Mouse (Mus musculus) forebrain, embryonic 13.5 days (tissue): ENCODE measurements around the gene Higd2a. TPM values are rescaled to one million over a fixed set of nuclear protein-coding genes. Genes with fewer than 3 reads are reported as not detected.

Experiments
- ATAC-seq: fragments of 200-750 bp; cut with Nextera tagmentation; 2 replicates; pipeline ENCODE4 v1.8.0; 2017
- H3K27ac ChIP-seq: fragments of 300-500 bp; sonication (generic); 2 replicates; pipeline ENCODE4 v1.5.1; 2015; ENCODE audit warnings: inconsistent platforms, mild to moderate bottlenecking, moderate library complexity
- H3K27me3 ChIP-seq: fragments of 300-500 bp; sonication (generic); 2 replicates; pipeline ENCODE4 v1.6.1; 2015; ENCODE audit warnings: mild to moderate bottlenecking, inconsistent platforms
- H3K36me3 ChIP-seq: fragments of 300-500 bp; sonication (generic); 2 replicates; pipeline ENCODE4 v1.6.1; 2015; ENCODE audit warnings: mild to moderate bottlenecking, inconsistent platforms; ENCODE audit not compliant: poor library complexity, severe bottlenecking
- H3K4me1 ChIP-seq: fragments of 300-500 bp; sonication (generic); 2 replicates; pipeline ENCODE4 v1.6.1; 2015; ENCODE audit warnings: inconsistent platforms
- H3K4me2 ChIP-seq: fragments of 300-500 bp; sonication (generic); 2 replicates; pipeline ENCODE4 v1.6.1; 2015; ENCODE audit warnings: inconsistent platforms, mild to moderate bottlenecking, moderate library complexity
- H3K4me3 ChIP-seq: fragments of 300-500 bp; sonication (generic); 2 replicates; pipeline ENCODE4 v1.5.1; 2015; ENCODE audit warnings: mild to moderate bottlenecking, inconsistent platforms
- H3K9ac ChIP-seq: fragments of 300-500 bp; sonication (generic); 2 replicates; pipeline ENCODE4 v1.6.1; 2015; ENCODE audit warnings: mild to moderate bottlenecking, inconsistent platforms
- H3K9me3 ChIP-seq: fragments of 300-500 bp; sonication (generic); replicated peaks from 2 replicates; pipeline ENCODE4 v1.6.1; 2016; ENCODE audit warnings: inconsistent platforms
- WGBS: fragments of 180-500 bp; shearing (Covaris S2); methylation state at CpG from one replicate; pipeline ENCODE4 v1.1.7; 2015; 5-methylcytosine and 5-hydroxymethylcytosine counted together
- polyA plus RNA-seq: library from polyadenylated mRNA; unstranded; fragments of >200 nt; fragmentation: Nextera tagmentation; extraction: Ambion mirVana; gene quantifications from 2 replicates; pipeline ENCODE4 v1.2.1, GENCODE M21; 2015

Higd2a gene
- 204 and 209 TPM in 2 replicates for polyA plus RNA-seq

- H3K4me2 ChIP-seq: peak within 1 kb of the TSS; percentile 83
- WGBS: under 1% methylated on average over 51 of the region's 51 CpGs
- H3K4me1 ChIP-seq: peaks cover 30% of the 10 kb centered on the region
- H3K9ac ChIP-seq: peak within 1 kb of the TSS; percentile 89
- peak; percentile 97 for ATAC-seq
- H3K4me3 ChIP-seq: peak within 1 kb of the TSS; percentile 79
- H3K27ac ChIP-seq: peak within 1 kb of the TSS; percentile 80
- H3K27me3 ChIP-seq: no peaks in the 10 kb centered on the region
- peaks cover 35% of the 10 kb centered on the region for H3K36me3 ChIP-seq
- H3K9me3 ChIP-seq: no peaks in the 10 kb centered on the region
These were observed at the start of gene Higd2a, which contains the start of gene Nop16 for GRCm38 (mm10) chr13:54589996-54590951. Gene Higd2a, plus strand, starts transcription at chr13:54590207. Gene Nop16, minus strand, starts transcription at chr13:54590090.

- H3K36me3 ChIP-seq: peaks cover 71% of the 10 kb centered on the region
- no peaks in the 10 kb centered on the region for H3K27me3 ChIP-seq
- H3K4me2 ChIP-seq: no peak overlapping the region
- no peak overlapping the region for H3K27ac ChIP-seq
- H3K4me3 ChIP-seq: no peak overlapping the region
- 89% methylated on average over 7 of the region's 7 CpGs for WGBS
- no peak overlapping the region for H3K9ac ChIP-seq
- H3K9me3 ChIP-seq: no peaks in the 10 kb centered on the region
- no peak for ATAC-seq
- H3K4me1 ChIP-seq: no peaks in the 10 kb centered on the region
These were observed 42.0 kb upstream of the Higd2a start for GRCm38 (mm10) chr13:54548036-54548435.

GRCm38 (mm10) chr13:54556176-54556575 lies 33.8 kb upstream of the Higd2a start:
- H3K36me3 ChIP-seq: peaks cover 97% of the 10 kb centered on the region
- H3K9me3 ChIP-seq: no peaks in the 10 kb centered on the region
- no peaks in the 10 kb centered on the region for H3K27me3 ChIP-seq
- H3K9ac ChIP-seq: no peak overlapping the region
- no peak overlapping the region for H3K27ac ChIP-seq
- no peaks in the 10 kb centered on the region for H3K4me1 ChIP-seq
- ATAC-seq: no peak
- no peak overlapping the region for H3K4me2 ChIP-seq
- 94% methylated on average over 9 of the region's 9 CpGs for WGBS
- H3K4me3 ChIP-seq: no peak overlapping the region

- Histone ChIP-seq H3K4me2 (no peak overlapping the region), H3K9me3 (no peaks in the 10 kb centered on the region), H3K4me1 (no peaks in the 10 kb centered on the region), H3K27me3 (no peaks in the 10 kb centered on the region), H3K9ac (no peak overlapping the region), H3K27ac (no peak overlapping the region), H3K36me3 (peaks cover 97% of the 10 kb centered on the region), H3K4me3 (no peak overlapping the region)
- ATAC-seq: no peak
- WGBS: 89% methylated on average over 3 of the region's 3 CpGs
These were observed 33.2 kb upstream of the Higd2a start for GRCm38 (mm10) chr13:54556796-54557195.

GRCm38 (mm10) chr13:54557652-54558051 lies 32.4 kb upstream of the Higd2a start:
- H3K36me3 ChIP-seq: peaks cover 95% of the 10 kb centered on the region
- no peak overlapping the region for H3K4me2 ChIP-seq
- H3K4me1 ChIP-seq: no peaks in the 10 kb centered on the region
- 96% methylated on average over 1 of the region's 1 CpGs for WGBS
- no peaks in the 10 kb centered on the region for H3K9me3 ChIP-seq
- no peak overlapping the region for H3K9ac ChIP-seq
- H3K27ac ChIP-seq: no peak overlapping the region
- ATAC-seq: no peak
- no peaks in the 10 kb centered on the region for H3K27me3 ChIP-seq
- H3K4me3 ChIP-seq: no peak overlapping the region

- Histone ChIP-seq H3K36me3 (peaks cover 89% of the 10 kb centered on the region), H3K27ac (no peak overlapping the region), H3K4me1 (peaks cover 15% of the 10 kb centered on the region), H3K4me3 (no peak overlapping the region), H3K27me3 (no peaks in the 10 kb centered on the region), H3K9me3 (no peaks in the 10 kb centered on the region), H3K4me2 (no peak overlapping the region), H3K9ac (no peak overlapping the region)
- no peak for ATAC-seq
- WGBS: 100% methylated on average over 2 of the region's 2 CpGs
These were observed 30.4 kb upstream of the Higd2a start for GRCm38 (mm10) chr13:54559656-54560055.

- Histone ChIP-seq H3K4me1 (peaks cover 16% of the 10 kb centered on the region), H3K4me3 (no peak overlapping the region), H3K27me3 (no peaks in the 10 kb centered on the region), H3K9me3 (no peaks in the 10 kb centered on the region), H3K36me3 (peaks cover 80% of the 10 kb centered on the region), H3K9ac (no peak overlapping the region), H3K4me2 (no peak overlapping the region), H3K27ac (no peak overlapping the region)
- ATAC-seq: no peak
- WGBS: 95% methylated on average over 7 of the region's 7 CpGs
These were observed 29.4 kb upstream of the Higd2a start for GRCm38 (mm10) chr13:54560608-54561007.

- Histone ChIP-seq H3K36me3 (peaks cover 61% of the 10 kb centered on the region), H3K4me2 (no peak overlapping the region), H3K9me3 (no peaks in the 10 kb centered on the region), H3K4me1 (peaks cover 18% of the 10 kb centered on the region), H3K4me3 (no peak overlapping the region), H3K27ac (no peak overlapping the region), H3K27me3 (no peaks in the 10 kb centered on the region), H3K9ac (no peak overlapping the region)
- no peak for ATAC-seq
- WGBS: 84% methylated on average over 7 of the region's 7 CpGs
These were observed 27.4 kb upstream of the Higd2a start for GRCm38 (mm10) chr13:54562562-54562961.

- H3K27me3 ChIP-seq: no peaks in the 10 kb centered on the region
- H3K36me3 ChIP-seq: peaks cover 41% of the 10 kb centered on the region
- H3K9ac ChIP-seq: peak overlapping the region; percentile 99
- WGBS: 12% methylated on average over 45 of the region's 45 CpGs
- H3K27ac ChIP-seq: peak overlapping the region; percentile 82
- peaks cover 18% of the 10 kb centered on the region for H3K4me1 ChIP-seq
- peak; percentile 69 for ATAC-seq
- peak overlapping the region; percentile 97 for H3K4me3 ChIP-seq
- peak overlapping the region; percentile 88 for H3K4me2 ChIP-seq
- no peaks in the 10 kb centered on the region for H3K9me3 ChIP-seq
These were observed 25.5 kb upstream of the Higd2a start for GRCm38 (mm10) chr13:54564232-54565200.

GRCm38 (mm10) chr13:54565201-54565581 lies 24.8 kb upstream of the Higd2a start, which contains the start of gene 4833439L19Rik:
Gene 4833439L19Rik, minus strand, starts transcription at chr13:54565435.
- H3K9ac ChIP-seq: peak within 1 kb of the TSS; percentile 99
- no peaks in the 10 kb centered on the region for H3K27me3 ChIP-seq
- under 1% methylated on average over 27 of the region's 27 CpGs for WGBS
- H3K9me3 ChIP-seq: no peaks in the 10 kb centered on the region
- peak; percentile 98 for ATAC-seq
- peak within 1 kb of the TSS; percentile 97 for H3K4me3 ChIP-seq
- H3K4me2 ChIP-seq: peak within 1 kb of the TSS; percentile 88
- peak within 1 kb of the TSS; percentile 82 for H3K27ac ChIP-seq
- H3K36me3 ChIP-seq: peaks cover 35% of the 10 kb centered on the region
- peaks cover 18% of the 10 kb centered on the region for H3K4me1 ChIP-seq

GRCm38 (mm10) chr13:54565594-54566345 lies 24.2 kb upstream of the Higd2a start:
- Histone ChIP-seq H3K27ac (peak overlapping the region; percentile 82; the same call in 1 of the 2 replicates), H3K36me3 (peaks cover 29% of the 10 kb centered on the region), H3K4me3 (peak overlapping the region; percentile 97), H3K9me3 (no peaks in the 10 kb centered on the region), H3K4me2 (peak overlapping the region; percentile 88), H3K27me3 (no peaks in the 10 kb centered on the region), H3K9ac (peak overlapping the region; percentile 99; the same call in 1 of the 2 replicates), H3K4me1 (peaks cover 18% of the 10 kb centered on the region)
- ATAC-seq: peak; percentile 71
- 36% methylated on average over 8 of the region's 8 CpGs for WGBS
